In genomic region chr19:17347852-17348251, GRCm38 (mm10) we compare ENCODE assay signal across 26 mouse cellular contexts. TPM values are rescaled to one million over a fixed set of nuclear protein-coding genes. Genes with fewer than 3 reads are reported as not detected.
DNase-seq lines count a peak whose midpoint lies in the region; ATAC-seq and TF ChIP-seq lines count a peak whose summit lies in the region.
"Had no signal": no experiment of that assay in that cellular context is flagged by ENCODE, and none has a peak within 500 bp of the region (broad histone marks: within the 10 kb centered on the region; RNA-seq: fewer than 3 reads in every experiment).

No protein-coding gene starts in this region.

- ATAC-seq in megakaryocyte, adult 5-6 weeks (ENCODE audit: poor library complexity, severe bottlenecking), result peak; percentile 64
- ATAC-seq in monocyte, adult 5-6 weeks (replicated peaks; ENCODE audit: insufficient number of reproducible peaks, low FRiP score, low TSS enrichment, poor library complexity, severe bottlenecking), result 0 out of 2 replicates have a peak, but pooled peaks have one; percentile 50
- ATAC-seq in CD4-positive, CD25-positive, alpha-beta regulatory T cell, adult 4 months, result no peak
- ATAC-seq: forebrain, embryonic 13.5 days; forebrain, embryonic 15.5 days; forebrain, postnatal 0 days had no signal

- H3K36me3 ChIP-seq in splenic B cell, adult 2 months (ENCODE audit: control insufficient read depth, insufficient read depth, low read length, poor library complexity, severe bottlenecking), result no peaks in the 10 kb centered on the region; the same call in 1 of the 2 replicates
- no peaks in the 10 kb centered on the region for H3K36me3 ChIP-seq in forebrain, embryonic 10.5 days (replicated peaks)
- H3K36me3 ChIP-seq: embryonic facial prominence, embryonic 13.5 days; embryonic facial prominence, embryonic 15.5 days; forebrain, embryonic 15.5 days had no signal

- 39% methylated on average over 2 of the region's 2 CpGs for WGBS in bone marrow, adult 2 months
- 88% methylated on average over 2 of the region's 2 CpGs for WGBS in forebrain, embryonic 10.5 days

- H3K4me3 ChIP-seq in bone marrow, adult 2 months (replicated peaks; ENCODE audit: control insufficient read depth, low read depth, low read length), result no peak overlapping the region
- no peak overlapping the region for H3K4me3 ChIP-seq in forebrain, embryonic 10.5 days
- H3K4me3 ChIP-seq: embryonic facial prominence, embryonic 13.5 days; embryonic facial prominence, embryonic 15.5 days; erythroblast, embryonic 14.5 days; forebrain, embryonic 13.5 days; forebrain, embryonic 15.5 days had no signal

- no peak for TF ChIP-seq POLR2A in bone marrow, adult 2 months (IDR thresholded peaks at IDR 0.05; ENCODE audit: borderline replicate concordance, control insufficient read depth, low read depth, low read length)

- H3K9me3 ChIP-seq in forebrain, embryonic 10.5 days, result no peaks in the 10 kb centered on the region
- H3K9me3 ChIP-seq: embryonic facial prominence, embryonic 13.5 days; embryonic facial prominence, embryonic 15.5 days; forebrain, embryonic 13.5 days; forebrain, embryonic 15.5 days had no signal

- no peak for TF ChIP-seq CTCF in bone marrow, adult 2 months (IDR thresholded peaks at IDR 0.05; ENCODE audit: control insufficient read depth, insufficient read depth, low read length)

- peak; percentile 51 for DNase-seq in splenic B cell, adult 2 months (ENCODE audit: low read depth, low spot score)
- DNase-seq in forebrain, embryonic 10.5 days (ENCODE audit: extremely low spot score, low spot score), result no peak
- DNase-seq in left cerebral cortex, adult 8-10 months (ENCODE audit: low spot score in 2 of 2), result no peak
- no peak for DNase-seq in urinary bladder, postnatal 4 days (ENCODE audit: low spot score in 2 of 2)
- DNase-seq: adrenal gland, adult 8-10 months; adrenal gland, postnatal 14 days; adrenal gland, postnatal 36 days; B cell, adult 2 months; cerebellum, adult 11 months; cerebellum, adult 18-20 months; cerebellum, adult 8-10 months; cerebellum, adult 9-11 months; cerebellum, postnatal 14 days; cerebellum, postnatal 36 days; embryo, embryonic 11 days; forebrain, postnatal 0 days had no signal

- peaks cover 6% of the 10 kb centered on the region; the same call in 1 of the 2 replicates for H3K4me1 ChIP-seq in bone marrow, adult 2 months (ENCODE audit: control insufficient read depth, insufficient read depth, low read length)
- no peaks in the 10 kb centered on the region for H3K4me1 ChIP-seq in forebrain, embryonic 10.5 days
- H3K4me1 ChIP-seq: embryonic facial prominence, embryonic 13.5 days; embryonic facial prominence, embryonic 15.5 days; forebrain, embryonic 13.5 days; forebrain, embryonic 15.5 days had no signal

- no peaks in the 10 kb centered on the region for H3K27me3 ChIP-seq in splenic B cell, adult 2 months (ENCODE audit: control insufficient read depth, insufficient read depth, low read length, poor library complexity, severe bottlenecking)
- no peaks in the 10 kb centered on the region for H3K27me3 ChIP-seq in forebrain, embryonic 10.5 days (ENCODE audit: poor library complexity, severe bottlenecking)
- H3K27me3 ChIP-seq: embryonic facial prominence, embryonic 13.5 days; embryonic facial prominence, embryonic 15.5 days; forebrain, embryonic 13.5 days; forebrain, embryonic 15.5 days had no signal

- H3K27ac ChIP-seq in bone marrow, adult 2 months (ENCODE audit: control insufficient read depth, insufficient read depth, low read depth, low read length, poor library complexity), result peak overlapping the region; percentile 25; the same call in 1 of the 2 replicates
- no peak overlapping the region for H3K27ac ChIP-seq in forebrain, embryonic 10.5 days
- H3K27ac ChIP-seq: embryonic facial prominence, embryonic 13.5 days; embryonic facial prominence, embryonic 15.5 days; forebrain, embryonic 13.5 days; forebrain, embryonic 15.5 days had no signal

RNA-seq across cellular contexts. Expression of gene Gcnt1, which starts 24.8 kb away (rescaled TPM):
- 26.3 and 26.6 TPM in 2 replicates for polyA plus RNA-seq in bone marrow, adult 2 months (2011; ENCODE audit: insufficient read depth, insufficient read length, low replicate concordance, missing spikeins)
- total RNA-seq in megakaryocyte, adult 5-6 weeks (2015), result 44.5 and 46.8 TPM in 2 replicates
- 45.1 and 51.0 TPM in 2 replicates for total RNA-seq in megakaryocyte, adult 5-6 weeks (2017)
- total RNA-seq in monocyte, adult 5-6 weeks (2017), result 24.1 to 36.0 TPM (median 35.5 TPM) in 3 replicates
- polyA plus RNA-seq in forebrain, embryonic 10.5 days (2016; fragmentation: Nextera tagmentation; extraction: Ambion mirVana), result 2.6 and 2.8 TPM in 2 replicates
- 1 to 10 TPM; 2.6 to 5.1 (median 4.7) TPM for total RNA-seq in left cerebral cortex, adult 8-10 months (2022)
- polyA plus RNA-seq in CD4-positive, CD25-positive, alpha-beta regulatory T cell, adult 4 months (2017; shearing (Covaris generic)), result 1 to 10 TPM; 6.3 to 8.4 TPM
- total RNA-seq: MEL had no signal

RNA-seq across cellular contexts. Expression of gene Rfk, which starts 46.0 kb away (rescaled TPM):
- polyA plus RNA-seq in bone marrow, adult 2 months (2011; ENCODE audit: insufficient read depth, insufficient read length, low replicate concordance, missing spikeins), result 13.4 and 14.9 TPM in 2 replicates
- 70.7 and 70.8 TPM in 2 replicates for total RNA-seq in megakaryocyte, adult 5-6 weeks (2015)
- total RNA-seq in megakaryocyte, adult 5-6 weeks (2017), result 24.0 and 26.4 TPM in 2 replicates
- total RNA-seq in monocyte, adult 5-6 weeks (2017), result 34.0 to 41.6 TPM (median 38.1 TPM) in 3 replicates
- polyA plus RNA-seq in forebrain, embryonic 10.5 days (2016; fragmentation: Nextera tagmentation; extraction: Ambion mirVana), result 74.6 and 75.6 TPM in 2 replicates
- total RNA-seq in left cerebral cortex, adult 8-10 months (2022), result 10 to 100 TPM; 59.9 to 70.4 (median 61.9) TPM
- 10 to 100 TPM; 12.6 to 22.1 TPM for polyA plus RNA-seq in CD4-positive, CD25-positive, alpha-beta regulatory T cell, adult 4 months (2017; shearing (Covaris generic))
